Mouse (Mus musculus): ENCODE measurements around the gene Cacna1d.

GRCm38 (mm10) chr14:30292135-30292463 is 199.2 kb downstream of the Cacna1d start:
- TF ChIP-seq CTCF (IDR thresholded peaks at IDR 0.05; ENCODE audit: extremely low read depth, insufficient read depth, insufficient read length, insufficient replicate concordance) (no peak), POLR2A (IDR thresholded peaks at IDR 0.05; ENCODE audit: low read depth, low read length) (no peak)
